Mouse (Mus musculus) bone marrow macrophage, adult 2 months (primary cell): ENCODE results near the gene Kcnk13.

Experiments
- CTCF ChIP-seq: IDR thresholded peaks from 2 replicates; pipeline ENCODE4 v1.5.1; 2012; ENCODE audit warnings: low read depth, mild to moderate bottlenecking, low read length, moderate library complexity
- POLR2A ChIP-seq: IDR thresholded peaks from 2 replicates; pipeline ENCODE4 v1.6.1; 2012; ENCODE audit warnings: mild to moderate bottlenecking, low read depth, low read length, borderline replicate concordance

DNA sequence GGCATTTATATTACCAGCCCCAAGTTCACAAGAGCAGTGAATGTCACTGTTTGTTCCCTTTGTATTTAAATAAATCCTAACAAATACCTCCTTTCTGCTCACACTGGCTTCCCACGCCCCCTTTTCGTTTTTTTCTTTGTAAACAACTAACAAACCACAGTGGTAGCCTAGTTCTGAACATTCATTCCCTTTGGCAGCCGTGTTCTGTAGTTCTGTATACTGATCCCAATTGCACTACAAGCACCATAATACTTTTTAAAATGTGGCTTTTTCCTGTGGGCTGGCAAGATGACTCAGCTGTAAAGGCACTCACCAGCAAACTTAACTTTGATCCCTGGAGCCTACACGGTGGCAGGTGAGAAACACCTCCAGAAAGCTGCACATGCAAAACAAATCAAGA lies 80.4 kb downstream of the Kcnk13 start:
- no peak for TF ChIP-seq POLR2A
- TF ChIP-seq CTCF: no peak
